Mouse (Mus musculus): Measurements from ENCODE around the gene Galnt15. TPM values are rescaled to one million over a fixed set of nuclear protein-coding genes. Genes with fewer than 3 reads are reported as not detected.

Galnt15 gene
- polyA plus RNA-seq, 1 experiment from 2014 or later, result 0.34 TPM

GRCm38 (mm10) chr14:32050171-32050570 is 21.4 kb downstream of the Galnt15 start:
- 83% methylated on average over 6 of the region's 6 CpGs for WGBS

GRCm38 (mm10) chr14:32053895-32054294 is 25.1 kb downstream of the Galnt15 start:
- WGBS, result 81% methylated on average over 5 of the region's 5 CpGs
- no peak for DNase-seq (ENCODE audit: low spot score)
- Histone ChIP-seq H3K4me1 (replicated peaks; ENCODE audit: insufficient read depth, low read length) (no peaks in the 10 kb centered on the region), H3K4me3 (replicated peaks; ENCODE audit: low read depth, low read length) (no peak overlapping the region), H3K27me3 (ENCODE audit: insufficient read depth, low read length) (no peaks in the 10 kb centered on the region), H3K36me3 (ENCODE audit: insufficient read depth, low read length) (no peaks in the 10 kb centered on the region), H3K9ac (ENCODE audit: low read depth, low read length) (no peak overlapping the region), H3K9me3 (replicated peaks; ENCODE audit: low read length) (no peaks in the 10 kb centered on the region), H3K4me2 (ENCODE audit: low read length) (no peak overlapping the region), H3K27ac (no peak overlapping the region)
- TF ChIP-seq CTCF (IDR thresholded peaks at IDR 0.05; ENCODE audit: low read depth), result no peak
- ATAC-seq (replicated peaks; ENCODE audit: low FRiP score, low read depth), result no peak

More at GRCm38 (mm10) chr14:32050171-32050570, 21.4 kb downstream of the Galnt15 start:
- H3K27me3 ChIP-seq (ENCODE audit: insufficient read depth, low read length), result no peaks in the 10 kb centered on the region
- no peaks in the 10 kb centered on the region for H3K36me3 ChIP-seq (ENCODE audit: insufficient read depth, low read length)
- H3K9ac ChIP-seq (ENCODE audit: low read depth, low read length), result no peak overlapping the region
- TF ChIP-seq CTCF (IDR thresholded peaks at IDR 0.05; ENCODE audit: low read depth), result no peak
- H3K27ac ChIP-seq, result no peak overlapping the region
- ATAC-seq (replicated peaks; ENCODE audit: low FRiP score, low read depth) (no peak), DNase-seq (ENCODE audit: low spot score) (no peak)
- H3K4me2 ChIP-seq (ENCODE audit: low read length), result no peak overlapping the region
- no peak overlapping the region for H3K4me3 ChIP-seq (replicated peaks; ENCODE audit: low read depth, low read length)
- no peaks in the 10 kb centered on the region for H3K9me3 ChIP-seq (replicated peaks; ENCODE audit: low read length)
- H3K4me1 ChIP-seq (replicated peaks; ENCODE audit: insufficient read depth, low read length), result no peaks in the 10 kb centered on the region

- TF ChIP-seq CTCF (IDR thresholded peaks at IDR 0.05; ENCODE audit: low read depth), result no peak
- Histone ChIP-seq H3K9me3 (replicated peaks; ENCODE audit: low read length) (no peaks in the 10 kb centered on the region), H3K9ac (ENCODE audit: low read depth, low read length) (no peak overlapping the region), H3K4me3 (replicated peaks; ENCODE audit: low read depth, low read length) (no peak overlapping the region), H3K4me2 (ENCODE audit: low read length) (no peak overlapping the region), H3K4me1 (replicated peaks; ENCODE audit: insufficient read depth, low read length) (no peaks in the 10 kb centered on the region), H3K27me3 (ENCODE audit: insufficient read depth, low read length) (no peaks in the 10 kb centered on the region), H3K27ac (no peak overlapping the region), H3K36me3 (ENCODE audit: insufficient read depth, low read length) (no peaks in the 10 kb centered on the region)
- 60% methylated on average over 10 of the region's 10 CpGs for WGBS
- ATAC-seq (replicated peaks; ENCODE audit: low FRiP score, low read depth), result no peak
- DNase-seq (ENCODE audit: low spot score), result no peak
Observed at GRCm38 (mm10) chr14:32054788-32055187, 26.0 kb downstream of the Galnt15 start.

GRCm38 (mm10) chr14:32055781-32056180 is 27.0 kb downstream of the Galnt15 start:
- no peak overlapping the region for H3K4me2 ChIP-seq (ENCODE audit: low read length)
- H3K36me3 ChIP-seq (ENCODE audit: insufficient read depth, low read length), result no peaks in the 10 kb centered on the region
- H3K27ac ChIP-seq, result no peak overlapping the region
- 71% methylated on average over 8 of the region's 8 CpGs for WGBS
- H3K9me3 ChIP-seq (replicated peaks; ENCODE audit: low read length), result no peaks in the 10 kb centered on the region
- H3K4me1 ChIP-seq (replicated peaks; ENCODE audit: insufficient read depth, low read length), result no peaks in the 10 kb centered on the region
- H3K27me3 ChIP-seq (ENCODE audit: insufficient read depth, low read length), result no peaks in the 10 kb centered on the region
- ATAC-seq (replicated peaks; ENCODE audit: low FRiP score, low read depth) (no peak), DNase-seq (ENCODE audit: low spot score) (no peak)
- H3K4me3 ChIP-seq (replicated peaks; ENCODE audit: low read depth, low read length), result no peak overlapping the region
- H3K9ac ChIP-seq (ENCODE audit: low read depth, low read length), result no peak overlapping the region
- no peak for TF ChIP-seq CTCF (IDR thresholded peaks at IDR 0.05; ENCODE audit: low read depth)

GRCm38 (mm10) chr14:32056675-32057074 is 27.9 kb downstream of the Galnt15 start:
- Histone ChIP-seq H3K9ac (ENCODE audit: low read depth, low read length) (no peak overlapping the region), H3K27ac (no peak overlapping the region), H3K4me3 (replicated peaks; ENCODE audit: low read depth, low read length) (no peak overlapping the region), H3K4me2 (ENCODE audit: low read length) (no peak overlapping the region), H3K4me1 (replicated peaks; ENCODE audit: insufficient read depth, low read length) (no peaks in the 10 kb centered on the region), H3K27me3 (ENCODE audit: insufficient read depth, low read length) (no peaks in the 10 kb centered on the region), H3K36me3 (ENCODE audit: insufficient read depth, low read length) (no peaks in the 10 kb centered on the region), H3K9me3 (replicated peaks; ENCODE audit: low read length) (no peaks in the 10 kb centered on the region)
- peak; percentile 48; the same call in 1 of the 2 replicates for TF ChIP-seq CTCF (IDR thresholded peaks at IDR 0.05; ENCODE audit: low read depth)
- ATAC-seq (replicated peaks; ENCODE audit: low FRiP score, low read depth) (no peak), DNase-seq (ENCODE audit: low spot score) (no peak)
- 97% methylated on average over 2 of the region's 2 CpGs for WGBS

- no peaks in the 10 kb centered on the region for H3K36me3 ChIP-seq (ENCODE audit: insufficient read depth, low read length)
- H3K4me2 ChIP-seq (ENCODE audit: low read length), result no peak overlapping the region
- DNase-seq (ENCODE audit: low spot score) (no peak), ATAC-seq (replicated peaks; ENCODE audit: low FRiP score, low read depth) (no peak)
- no peak overlapping the region for H3K4me3 ChIP-seq (replicated peaks; ENCODE audit: low read depth, low read length)
- H3K9ac ChIP-seq (ENCODE audit: low read depth, low read length), result no peak overlapping the region
- H3K4me1 ChIP-seq (replicated peaks; ENCODE audit: insufficient read depth, low read length), result no peaks in the 10 kb centered on the region
- 88% methylated on average over 4 of the region's 4 CpGs for WGBS
- no peaks in the 10 kb centered on the region for H3K27me3 ChIP-seq (ENCODE audit: insufficient read depth, low read length)
- H3K9me3 ChIP-seq (replicated peaks; ENCODE audit: low read length), result no peaks in the 10 kb centered on the region
- no peak for TF ChIP-seq CTCF (IDR thresholded peaks at IDR 0.05; ENCODE audit: low read depth)
- H3K27ac ChIP-seq, result no peak overlapping the region
Observed at GRCm38 (mm10) chr14:32057664-32058063, 28.9 kb downstream of the Galnt15 start.

- ATAC-seq (replicated peaks; ENCODE audit: low FRiP score, low read depth) (no peak), DNase-seq (ENCODE audit: low spot score) (no peak)
- H3K9ac ChIP-seq (ENCODE audit: low read depth, low read length), result no peak overlapping the region
- H3K4me1 ChIP-seq (replicated peaks; ENCODE audit: insufficient read depth, low read length), result no peaks in the 10 kb centered on the region
- no peak for TF ChIP-seq CTCF (IDR thresholded peaks at IDR 0.05; ENCODE audit: low read depth)
- H3K4me2 ChIP-seq (ENCODE audit: low read length), result no peak overlapping the region
- WGBS, result 94% methylated on average over 4 of the region's 4 CpGs
- H3K27ac ChIP-seq, result no peak overlapping the region
- no peaks in the 10 kb centered on the region for H3K27me3 ChIP-seq (ENCODE audit: insufficient read depth, low read length)
- no peaks in the 10 kb centered on the region for H3K9me3 ChIP-seq (replicated peaks; ENCODE audit: low read length)
- H3K36me3 ChIP-seq (ENCODE audit: insufficient read depth, low read length), result no peaks in the 10 kb centered on the region
- no peak overlapping the region for H3K4me3 ChIP-seq (replicated peaks; ENCODE audit: low read depth, low read length)
Observed at GRCm38 (mm10) chr14:32061398-32061797, 32.6 kb downstream of the Galnt15 start.

All from kidney, postnatal 0 days (tissue).